In genomic region chr11:32300279-32301267, GRCm38 (mm10) we compare ENCODE assay signal across 8 mouse cellular contexts. TPM values are rescaled to one million over a fixed set of nuclear protein-coding genes. Genes with fewer than 3 reads are reported as not detected.
A peak's percentile ranks its signal among the peaks of the same experiment; 100 is the strongest.
DNase-seq lines count a peak whose midpoint lies in the region; ATAC-seq and TF ChIP-seq lines count a peak whose summit lies in the region.

No protein-coding gene starts in this region.

- WGBS in neural tube, embryonic 11.5 days, result 56% methylated on average over 14 of the region's 17 CpGs
- 63% methylated on average over 14 of the region's 17 CpGs for WGBS in forebrain, embryonic 11.5 days
- 51% methylated on average over 15 of the region's 17 CpGs for WGBS in limb, embryonic 15.5 days
- 50% methylated on average over 15 of the region's 17 CpGs for WGBS in stomach, embryonic 15.5 days
- WGBS in kidney, adult 2 months, result 52% methylated on average over 15 of the region's 17 CpGs

- H3K36me3 ChIP-seq in neural tube, embryonic 11.5 days (ENCODE audit: control insufficient read depth, insufficient read depth, low read length), result no peaks in the 10 kb centered on the region
- no peaks in the 10 kb centered on the region for H3K36me3 ChIP-seq in forebrain, embryonic 11.5 days (ENCODE audit: control insufficient read depth, insufficient read depth, low read length)
- H3K36me3 ChIP-seq in limb, embryonic 15.5 days, result no peaks in the 10 kb centered on the region
- no peaks in the 10 kb centered on the region for H3K36me3 ChIP-seq in stomach, embryonic 15.5 days
- no peaks in the 10 kb centered on the region for H3K36me3 ChIP-seq in kidney, adult 2 months (ENCODE audit: control insufficient read depth, insufficient read depth, low read length)

- no peak for DNase-seq in neural tube, embryonic 11.5 days (ENCODE audit: low spot score)
- DNase-seq in neural tube, embryonic 10.5 days (ENCODE audit: extremely low spot score, low spot score), result no peak
- no peak for DNase-seq in forebrain, embryonic 11.5 days (ENCODE audit: low spot score)
- no peak for DNase-seq in adrenal gland, postnatal 36 days
- DNase-seq in kidney, adult 2 months, result no peak
- DNase-seq in adrenal gland, adult 18-20 months (ENCODE audit: low spot score in 2 of 2), result no peak

- H3K27ac ChIP-seq in neural tube, embryonic 11.5 days (ENCODE audit: low read depth, low read length), result no peak overlapping the region
- H3K27ac ChIP-seq in forebrain, embryonic 11.5 days (ENCODE audit: low read depth, low read length), result no peak overlapping the region
- no peak overlapping the region for H3K27ac ChIP-seq in limb, embryonic 15.5 days
- H3K27ac ChIP-seq in stomach, embryonic 15.5 days, result no peak overlapping the region
- no peak overlapping the region for H3K27ac ChIP-seq in kidney, adult 2 months (ENCODE audit: insufficient read depth, low read depth, low read length)

- no peak for TF ChIP-seq POLR2A in kidney, adult 2 months (IDR thresholded peaks at IDR 0.05; ENCODE audit: low read depth, low read length)

- no peaks in the 10 kb centered on the region for H3K27me3 ChIP-seq in neural tube, embryonic 11.5 days (ENCODE audit: control insufficient read depth, insufficient read depth, low read length)
- no peaks in the 10 kb centered on the region; the same call in 1 of the 2 replicates for H3K27me3 ChIP-seq in forebrain, embryonic 11.5 days (ENCODE audit: control insufficient read depth, insufficient read depth, low read length)
- peaks cover 13% of the 10 kb centered on the region for H3K27me3 ChIP-seq in limb, embryonic 15.5 days
- H3K27me3 ChIP-seq in stomach, embryonic 15.5 days (replicated peaks), result no peaks in the 10 kb centered on the region
- no peaks in the 10 kb centered on the region for H3K27me3 ChIP-seq in kidney, adult 2 months (replicated peaks; ENCODE audit: control insufficient read depth, insufficient read depth, low read length)

- H3K9me3 ChIP-seq in neural tube, embryonic 11.5 days (ENCODE audit: control insufficient read depth, low read length), result no peaks in the 10 kb centered on the region
- H3K9me3 ChIP-seq in forebrain, embryonic 11.5 days (ENCODE audit: control insufficient read depth, low read length), result no peaks in the 10 kb centered on the region
- H3K9me3 ChIP-seq in limb, embryonic 15.5 days, result no peaks in the 10 kb centered on the region
- no peaks in the 10 kb centered on the region for H3K9me3 ChIP-seq in stomach, embryonic 15.5 days

- H3K4me2 ChIP-seq in neural tube, embryonic 11.5 days (ENCODE audit: low read depth), result peak overlapping the region; percentile 27; the same call in 1 of the 2 replicates
- H3K4me2 ChIP-seq in forebrain, embryonic 11.5 days (ENCODE audit: low read depth, low read length, severe bottlenecking), result peak overlapping the region; percentile 41
- peak overlapping the region; percentile 38 for H3K4me2 ChIP-seq in limb, embryonic 15.5 days
- H3K4me2 ChIP-seq in stomach, embryonic 15.5 days, result peak overlapping the region; percentile 49

- no peaks in the 10 kb centered on the region for H3K4me1 ChIP-seq in neural tube, embryonic 11.5 days (ENCODE audit: control insufficient read depth, insufficient read depth, low read length)
- H3K4me1 ChIP-seq in forebrain, embryonic 11.5 days (replicated peaks; ENCODE audit: control insufficient read depth, insufficient read depth, low read length), result no peaks in the 10 kb centered on the region
- H3K4me1 ChIP-seq in limb, embryonic 15.5 days, result no peaks in the 10 kb centered on the region
- H3K4me1 ChIP-seq in stomach, embryonic 15.5 days, result no peaks in the 10 kb centered on the region
- H3K4me1 ChIP-seq in kidney, adult 2 months (ENCODE audit: control insufficient read depth, insufficient read depth, low read length), result no peaks in the 10 kb centered on the region

- no peak overlapping the region for H3K4me3 ChIP-seq in neural tube, embryonic 11.5 days (ENCODE audit: low read depth, low read length)
- H3K4me3 ChIP-seq in forebrain, embryonic 11.5 days (ENCODE audit: low read depth, low read length), result no peak overlapping the region
- peak overlapping the region; percentile 23 for H3K4me3 ChIP-seq in limb, embryonic 15.5 days
- no peak overlapping the region; the same call in 1 of the 2 replicates for H3K4me3 ChIP-seq in stomach, embryonic 15.5 days (replicated peaks)
- H3K4me3 ChIP-seq in kidney, adult 2 months (ENCODE audit: insufficient read depth, low read depth, low read length), result no peak overlapping the region

- TF ChIP-seq CTCF in kidney, adult 2 months (conservative IDR thresholded peaks at IDR 0.05; ENCODE audit: insufficient read depth, insufficient read length, low read depth, low read length), result no peak

- no peak for ATAC-seq in neural tube, embryonic 11.5 days (ENCODE audit: insufficient read depth, low FRiP score, low TSS enrichment)
- no peak for ATAC-seq in forebrain, embryonic 11.5 days (replicated peaks; ENCODE audit: low FRiP score)
- ATAC-seq in limb, embryonic 15.5 days (ENCODE audit: insufficient number of reproducible peaks, low FRiP score, low TSS enrichment, low read depth), result no peak
- no peak for ATAC-seq in stomach, embryonic 15.5 days (ENCODE audit: insufficient read depth, low FRiP score, low read depth)

- H3K9ac ChIP-seq in neural tube, embryonic 11.5 days (ENCODE audit: low read length), result no peak overlapping the region
- no peak overlapping the region for H3K9ac ChIP-seq in forebrain, embryonic 11.5 days (ENCODE audit: low read length)
- no peak overlapping the region for H3K9ac ChIP-seq in limb, embryonic 15.5 days
- no peak overlapping the region for H3K9ac ChIP-seq in stomach, embryonic 15.5 days

RNA-seq across cellular contexts. Expression of gene Hbq1a, which starts 0.7 kb away (rescaled TPM):
- 0.42 TPM in 1 of 2 replicates, not detected in the other for polyA plus RNA-seq in neural tube, embryonic 11.5 days (2014; fragmentation: Nextera tagmentation; extraction: Ambion mirVana)
- not detected in 2 replicates for polyA plus RNA-seq in forebrain, embryonic 11.5 days (2014; fragmentation: Nextera tagmentation; extraction: Ambion mirVana)
- polyA plus RNA-seq in limb, embryonic 15.5 days (2015; fragmentation: Nextera tagmentation; extraction: Ambion mirVana), result 0.78 and 0.79 TPM in 2 replicates
- polyA plus RNA-seq in stomach, embryonic 15.5 days (2015; fragmentation: Nextera tagmentation; extraction: Ambion mirVana), result 0.89 and 1.3 TPM in 2 replicates
- total RNA-seq in adrenal gland, postnatal 36 days (2021), result under 1 TPM; 0.49 to 0.93 TPM
- 0.18 and 0.45 TPM in 2 replicates for polyA plus RNA-seq in kidney, adult 2 months (2012; rRNA removed)
- total RNA-seq in adrenal gland, adult 18-20 months (2021), result not detected

RNA-seq across cellular contexts. Expression of gene Hba-a2, which starts 4.3 kb away (rescaled TPM):
- polyA plus RNA-seq in neural tube, embryonic 11.5 days (2014; fragmentation: Nextera tagmentation; extraction: Ambion mirVana), result 4,557 and 4,602 TPM in 2 replicates
- polyA plus RNA-seq in forebrain, embryonic 11.5 days (2014; fragmentation: Nextera tagmentation; extraction: Ambion mirVana), result 5,773 and 5,896 TPM in 2 replicates
- polyA plus RNA-seq in limb, embryonic 15.5 days (2015; fragmentation: Nextera tagmentation; extraction: Ambion mirVana), result 16,413 and 16,715 TPM in 2 replicates
- 12,213 and 21,597 TPM in 2 replicates for polyA plus RNA-seq in stomach, embryonic 15.5 days (2015; fragmentation: Nextera tagmentation; extraction: Ambion mirVana)
- total RNA-seq in adrenal gland, postnatal 36 days (2021), result 1,000 to 10,000 TPM; 1,676 to 2,955 TPM
- polyA plus RNA-seq in kidney, adult 2 months (2012; rRNA removed), result 4,083 and 5,122 TPM in 2 replicates
- total RNA-seq in adrenal gland, adult 18-20 months (2021), result 1,000 to 10,000 TPM; 1,371 to 4,495 TPM

RNA-seq across cellular contexts. Expression of gene Hbq1b, which starts 13.8 kb away (rescaled TPM):
- polyA plus RNA-seq in neural tube, embryonic 11.5 days (2014; fragmentation: Nextera tagmentation; extraction: Ambion mirVana), result 4.4 and 4.5 TPM in 2 replicates
- polyA plus RNA-seq in forebrain, embryonic 11.5 days (2014; fragmentation: Nextera tagmentation; extraction: Ambion mirVana), result 5.8 and 6.3 TPM in 2 replicates
- polyA plus RNA-seq in limb, embryonic 15.5 days (2015; fragmentation: Nextera tagmentation; extraction: Ambion mirVana), result 1.1 TPM in 2 replicates
- 4.5 and 8.8 TPM in 2 replicates for polyA plus RNA-seq in stomach, embryonic 15.5 days (2015; fragmentation: Nextera tagmentation; extraction: Ambion mirVana)
- not detected for total RNA-seq in adrenal gland, postnatal 36 days (2021)
- polyA plus RNA-seq in kidney, adult 2 months (2012; rRNA removed), result 0.22 and 0.34 TPM in 2 replicates
- total RNA-seq in adrenal gland, adult 18-20 months (2021), result not detected

RNA-seq across cellular contexts. Expression of gene Hba-a1, which starts 17.3 kb away (rescaled TPM):
- 2,190 and 2,258 TPM in 2 replicates for polyA plus RNA-seq in neural tube, embryonic 11.5 days (2014; fragmentation: Nextera tagmentation; extraction: Ambion mirVana)
- 3,025 and 3,069 TPM in 2 replicates for polyA plus RNA-seq in forebrain, embryonic 11.5 days (2014; fragmentation: Nextera tagmentation; extraction: Ambion mirVana)
- 6,189 and 6,336 TPM in 2 replicates for polyA plus RNA-seq in limb, embryonic 15.5 days (2015; fragmentation: Nextera tagmentation; extraction: Ambion mirVana)
- polyA plus RNA-seq in stomach, embryonic 15.5 days (2015; fragmentation: Nextera tagmentation; extraction: Ambion mirVana), result 4,810 and 9,460 TPM in 2 replicates
- 1,000 to 10,000 TPM; 2,230 to 3,771 TPM for total RNA-seq in adrenal gland, postnatal 36 days (2021)
- 1,733 and 2,108 TPM in 2 replicates for polyA plus RNA-seq in kidney, adult 2 months (2012; rRNA removed)
- total RNA-seq in adrenal gland, adult 18-20 months (2021), result 1,000 to 10,000 TPM; 1,892 to 5,977 TPM

RNA-seq across cellular contexts. Expression of gene Hba-x, which starts 24.4 kb away (rescaled TPM):
- polyA plus RNA-seq in neural tube, embryonic 11.5 days (2014; fragmentation: Nextera tagmentation; extraction: Ambion mirVana), result 2,412 and 2,433 TPM in 2 replicates
- 3,449 and 3,516 TPM in 2 replicates for polyA plus RNA-seq in forebrain, embryonic 11.5 days (2014; fragmentation: Nextera tagmentation; extraction: Ambion mirVana)
- polyA plus RNA-seq in limb, embryonic 15.5 days (2015; fragmentation: Nextera tagmentation; extraction: Ambion mirVana), result 54.8 and 106 TPM in 2 replicates
- polyA plus RNA-seq in stomach, embryonic 15.5 days (2015; fragmentation: Nextera tagmentation; extraction: Ambion mirVana), result 61.7 and 62.6 TPM in 2 replicates
- not detected for total RNA-seq in adrenal gland, postnatal 36 days (2021)
- polyA plus RNA-seq in kidney, adult 2 months (2012; rRNA removed), result not detected in 2 replicates
- total RNA-seq in adrenal gland, adult 18-20 months (2021), result not detected
